Mouse (Mus musculus) bone marrow macrophage, adult 2 months (primary cell): Measurements from ENCODE around the gene Actr6.

Source experiments
- CTCF ChIP-seq: IDR thresholded peaks from 2 replicates; pipeline ENCODE4 v1.5.1; 2012; ENCODE audit warnings: low read depth, mild to moderate bottlenecking, low read length, moderate library complexity
- POLR2A ChIP-seq: IDR thresholded peaks from 2 replicates; pipeline ENCODE4 v1.6.1; 2012; ENCODE audit warnings: mild to moderate bottlenecking, low read depth, low read length, borderline replicate concordance

DNA sequence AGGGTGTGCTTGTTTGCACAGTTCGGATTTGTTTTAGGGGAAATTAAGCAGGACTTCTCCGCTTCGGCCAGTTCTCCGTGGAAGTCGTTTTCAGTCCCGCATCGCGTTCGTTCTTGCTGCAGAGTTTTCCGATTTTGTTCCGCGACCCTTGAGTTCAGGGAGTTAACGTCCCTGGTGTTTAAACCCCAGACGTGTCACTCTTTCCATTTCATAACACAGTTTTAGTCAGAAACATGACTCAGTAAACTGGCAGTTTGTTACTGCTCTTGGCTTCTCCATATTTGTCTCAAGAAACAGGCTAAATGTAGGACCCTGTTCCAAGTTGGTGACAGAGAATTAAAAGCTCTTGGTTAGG, 13.5 kb upstream of the Actr6 start:
- TF ChIP-seq CTCF (no peak), POLR2A (no peak)
